Mouse (Mus musculus) heart, embryonic 11.5 days (tissue): ENCODE data around the gene Acr. TPM values are rescaled to one million over a fixed set of nuclear protein-coding genes. Genes with fewer than 3 reads are reported as not detected.

Experiments
- ATAC-seq: fragments of 200-750 bp; cut with Nextera tagmentation; replicated peaks from 2 replicates; pipeline ENCODE4 v1.8.0; 2017; ENCODE audit warnings: moderate library complexity; ENCODE audit not compliant: insufficient number of reproducible peaks, low FRiP score, low TSS enrichment
- H3K27ac ChIP-seq: fragments of 300-500 bp; sonication (generic); 2 replicates; pipeline ENCODE4 v1.5.1; 2014; ENCODE audit warnings: mild to moderate bottlenecking, low read depth, low read length
- H3K27me3 ChIP-seq: fragments of 300-500 bp; sonication (generic); 2 replicates; pipeline ENCODE4 v1.6.1; 2014; ENCODE audit warnings: mild to moderate bottlenecking, low read length, mixed read lengths; ENCODE audit not compliant: control insufficient read depth, insufficient read depth
- H3K36me3 ChIP-seq: fragments of 300-500 bp; sonication (generic); 2 replicates; pipeline ENCODE4 v1.6.1; 2014; ENCODE audit warnings: mild to moderate bottlenecking, low read length, moderate library complexity, mixed read lengths; ENCODE audit not compliant: control insufficient read depth, insufficient read depth
- H3K4me1 ChIP-seq: fragments of 300-500 bp; sonication (generic); 2 replicates; pipeline ENCODE4 v1.6.1; 2014; ENCODE audit warnings: low read length; ENCODE audit not compliant: control insufficient read depth, insufficient read depth
- H3K4me2 ChIP-seq: fragments of 300-500 bp; sonication (generic); 2 replicates; pipeline ENCODE4 v1.6.1; 2014; ENCODE audit warnings: mild to moderate bottlenecking, moderate library complexity
- H3K4me3 ChIP-seq: fragments of 300-500 bp; sonication (generic); 2 replicates; pipeline ENCODE4 v1.5.1; 2014; ENCODE audit warnings: low read depth, low read length
- H3K9ac ChIP-seq: fragments of 300-500 bp; sonication (generic); 2 replicates; pipeline ENCODE4 v1.6.1; 2014; ENCODE audit warnings: mild to moderate bottlenecking, low read depth, low read length, moderate library complexity
- H3K9me3 ChIP-seq: fragments of 300-500 bp; sonication (generic); replicated peaks from 2 replicates; pipeline ENCODE4 v1.6.1; 2016; ENCODE audit warnings: low read length; ENCODE audit not compliant: control insufficient read depth
- WGBS: fragments of 180-500 bp; shearing (Covaris S2); extraction: QIAGEN DNeasy Blood & Tissue Kit; methylation state at CpG from one replicate; pipeline ENCODE4 v1.1.7; 2014; ENCODE audit not compliant: insufficient replicate concordance; 5-methylcytosine and 5-hydroxymethylcytosine counted together
- polyA plus RNA-seq: library from polyadenylated mRNA; unstranded; fragments of >200 nt; fragmentation: Nextera tagmentation; extraction: Ambion mirVana; gene quantifications from 2 replicates; pipeline ENCODE4 v1.2.1, GENCODE M21; 2014

Acr gene
- polyA plus RNA-seq, 1 experiment from 2014 or later, result 0.20 TPM

DNA sequence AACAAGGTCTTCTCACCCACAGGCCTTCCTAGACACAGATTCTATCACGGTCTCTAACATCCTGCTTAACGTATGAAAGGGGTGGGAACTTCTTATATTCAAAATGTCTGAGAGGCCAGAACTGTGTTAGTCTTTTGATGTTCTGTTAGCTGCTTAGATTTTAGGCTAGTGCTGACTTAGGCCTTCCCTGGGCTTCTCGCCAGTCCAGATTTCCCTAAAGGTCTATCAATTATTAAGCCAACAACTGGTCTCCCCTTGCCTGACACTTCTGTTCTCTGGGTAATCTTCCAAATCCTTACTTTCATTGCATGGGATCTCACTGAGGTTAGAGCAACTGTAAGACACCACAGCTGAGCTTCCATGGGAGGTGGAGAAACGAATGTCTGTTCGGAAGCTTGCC lies 21.0 kb downstream of the Acr start:
- Histone ChIP-seq H3K4me1 (peaks cover 4% of the 10 kb centered on the region; the same call in 1 of the 2 replicates), H3K9ac (no peak overlapping the region), H3K27me3 (no peaks in the 10 kb centered on the region), H3K9me3 (no peaks in the 10 kb centered on the region), H3K36me3 (no peaks in the 10 kb centered on the region; the same call in 1 of the 2 replicates), H3K27ac (no peak overlapping the region), H3K4me3 (no peak overlapping the region), H3K4me2 (no peak overlapping the region)
- no peak for ATAC-seq
- WGBS, result 87% methylated on average over 5 of the region's 5 CpGs

DNA sequence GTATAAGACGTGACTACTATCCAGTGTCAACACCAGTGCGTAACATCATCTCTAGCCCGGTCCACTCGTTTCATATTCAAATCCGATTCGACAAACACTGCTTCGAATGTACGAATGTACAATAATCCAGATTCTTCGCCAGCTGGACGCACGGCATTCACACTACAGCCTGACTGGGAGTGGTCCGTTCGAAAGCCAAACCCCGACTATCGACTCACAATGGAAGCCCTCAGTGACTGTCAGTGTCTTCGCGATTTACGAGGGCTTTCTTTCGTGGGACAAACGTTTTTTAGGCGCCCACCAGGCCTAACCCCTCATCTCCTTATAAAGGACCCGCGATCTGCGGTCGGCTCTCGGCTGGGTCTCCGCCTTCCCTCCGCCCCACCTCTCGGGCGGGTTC lies 23.2 kb downstream of the Acr start:
- peak overlapping the region; percentile 15; the same call in 1 of the 2 replicates for H3K27ac ChIP-seq
- H3K4me1 ChIP-seq, result peaks cover 4% of the 10 kb centered on the region; the same call in 1 of the 2 replicates
- peak overlapping the region; percentile 75 for H3K9ac ChIP-seq
- no peaks in the 10 kb centered on the region; the same call in 1 of the 2 replicates for H3K36me3 ChIP-seq
- WGBS, result 4% methylated on average over 30 of the region's 30 CpGs
- H3K4me2 ChIP-seq, result peak overlapping the region; percentile 78
- peak overlapping the region; percentile 86 for H3K4me3 ChIP-seq
- H3K27me3 ChIP-seq, result no peaks in the 10 kb centered on the region
- peak; percentile 24; the same call in 1 of the 2 replicates for ATAC-seq
- no peaks in the 10 kb centered on the region for H3K9me3 ChIP-seq

DNA sequence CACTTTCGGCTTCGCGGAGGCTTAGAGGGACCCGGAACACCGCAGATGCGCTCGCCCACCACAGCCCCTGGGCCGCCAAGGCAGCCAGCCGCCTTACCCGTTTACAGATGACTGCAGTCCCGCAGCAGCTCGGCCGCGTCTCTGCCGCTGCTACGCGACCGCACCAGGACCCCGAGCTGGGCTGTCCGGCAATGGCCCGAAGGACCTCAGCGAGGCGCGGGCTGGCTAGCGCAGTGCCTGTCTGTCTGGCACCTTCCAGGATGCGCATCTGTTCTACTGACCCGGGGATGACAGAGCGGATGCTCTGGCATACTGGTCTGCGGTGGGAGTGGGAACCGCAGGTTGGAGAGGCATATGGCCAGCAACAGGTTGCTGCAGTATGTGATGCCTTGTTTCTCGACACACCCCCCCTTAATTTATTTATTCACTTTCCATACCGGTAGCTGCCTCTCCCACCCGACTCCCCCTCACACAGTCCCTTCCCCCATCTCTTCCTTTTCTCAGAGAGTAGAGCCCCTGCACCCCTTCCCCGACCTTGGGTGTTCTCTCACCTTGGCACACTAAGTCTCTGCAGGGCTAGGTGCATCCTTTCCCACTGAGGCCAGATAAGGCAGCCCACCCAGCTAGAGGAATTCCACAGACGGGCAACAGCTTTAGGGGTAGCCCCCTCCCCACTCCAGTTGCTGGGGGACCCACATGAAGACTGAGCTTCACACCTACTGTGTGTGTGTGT lies 23.8 kb downstream of the Acr start, which contains the start of gene Rabl2:
Gene Rabl2, minus strand, starts transcription at position 201 of the 733 bp plus-strand sequence.
- Histone ChIP-seq H3K9me3 (no peaks in the 10 kb centered on the region), H3K4me1 (peaks cover 4% of the 10 kb centered on the region; the same call in 1 of the 2 replicates), H3K4me3 (peak within 1 kb of the TSS; percentile 86), H3K36me3 (no peaks in the 10 kb centered on the region; the same call in 1 of the 2 replicates), H3K27me3 (no peaks in the 10 kb centered on the region), H3K9ac (peak within 1 kb of the TSS; percentile 75), H3K4me2 (peak within 1 kb of the TSS; percentile 78), H3K27ac (peak within 1 kb of the TSS; percentile 15; the same call in 1 of the 2 replicates)
- ATAC-seq, result peak; percentile 90
- under 1% methylated on average over 35 of the region's 35 CpGs for WGBS

DNA sequence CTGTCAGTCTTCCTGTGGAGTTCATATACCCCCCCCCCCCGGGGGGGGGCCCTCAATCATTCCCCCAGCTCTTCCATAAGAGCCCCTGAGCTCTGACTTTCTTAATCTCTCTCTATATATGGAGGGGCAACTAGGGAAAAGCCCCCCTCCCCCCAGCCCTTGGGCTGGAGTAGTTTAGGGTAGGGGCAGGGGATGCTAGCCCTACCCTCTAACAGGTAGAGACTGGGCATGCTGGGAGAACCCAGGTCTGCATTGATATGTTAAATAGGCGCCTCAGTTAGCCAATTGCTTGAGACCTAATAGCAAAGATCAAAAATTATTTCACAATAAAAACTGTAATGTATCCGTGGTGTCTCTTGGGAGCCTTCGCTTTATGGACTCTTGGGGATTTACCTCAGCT lies 24.4 kb downstream of the Acr start:
- no peaks in the 10 kb centered on the region; the same call in 1 of the 2 replicates for H3K36me3 ChIP-seq
- no peaks in the 10 kb centered on the region for H3K9me3 ChIP-seq
- H3K9ac ChIP-seq, result peak overlapping the region; percentile 75; the same call in 1 of the 2 replicates
- 42% methylated on average over 4 of the region's 4 CpGs for WGBS
- H3K4me3 ChIP-seq, result peak overlapping the region; percentile 86
- H3K27ac ChIP-seq, result no peak overlapping the region
- H3K4me1 ChIP-seq, result peaks cover 4% of the 10 kb centered on the region; the same call in 1 of the 2 replicates
- H3K4me2 ChIP-seq, result peak overlapping the region; percentile 78
- ATAC-seq, result no peak
- H3K27me3 ChIP-seq, result no peaks in the 10 kb centered on the region

DNA sequence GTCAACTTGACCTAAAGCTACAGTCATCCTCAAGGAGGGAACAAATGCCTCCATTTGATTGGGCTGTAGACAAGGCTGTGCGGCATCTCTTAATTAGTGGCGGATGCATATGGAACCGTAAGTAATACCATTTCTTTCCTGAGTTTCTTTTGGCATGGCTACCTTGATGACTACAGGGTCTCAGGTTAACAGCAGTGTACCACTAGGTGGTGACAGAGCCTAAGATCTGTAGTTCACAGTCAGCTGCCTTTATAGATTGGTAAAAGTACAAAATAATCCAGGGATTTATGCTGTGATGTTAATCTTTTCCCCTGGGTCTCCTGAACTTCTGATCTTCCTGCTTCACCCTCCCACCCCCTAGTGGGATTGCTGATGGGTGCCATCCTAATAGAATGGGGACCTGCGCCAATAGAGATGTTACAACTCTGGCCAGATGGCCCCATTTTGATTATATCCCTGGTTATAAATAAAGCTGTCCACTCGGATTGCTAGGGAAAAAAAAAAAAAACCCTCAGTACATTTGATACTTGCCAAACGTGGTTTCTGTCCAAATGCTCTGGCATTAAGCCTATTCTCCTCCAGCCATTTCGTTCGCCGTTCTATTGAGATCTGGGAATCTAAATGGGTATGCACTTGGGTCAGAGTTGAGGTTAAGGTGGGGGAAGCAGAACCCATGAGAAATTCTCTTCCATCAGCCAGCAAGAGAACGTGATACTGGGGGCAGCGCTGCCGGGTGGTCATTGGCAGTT lies 37.9 kb downstream of the Acr start:
- no peaks in the 10 kb centered on the region for H3K9me3 ChIP-seq
- no peak for ATAC-seq
- no peak overlapping the region for H3K4me2 ChIP-seq
- H3K9ac ChIP-seq, result no peak overlapping the region
- no peaks in the 10 kb centered on the region for H3K4me1 ChIP-seq
- no peaks in the 10 kb centered on the region for H3K27me3 ChIP-seq
- 79% methylated on average over 12 of the region's 12 CpGs for WGBS
- H3K4me3 ChIP-seq, result no peak overlapping the region
- no peak overlapping the region for H3K27ac ChIP-seq
- no peaks in the 10 kb centered on the region for H3K36me3 ChIP-seq

GRCm38 (mm10) chr15:89607480-89607879 lies 39.4 kb downstream of the Acr start:
- Histone ChIP-seq H3K27ac (no peak overlapping the region), H3K4me2 (no peak overlapping the region), H3K4me1 (no peaks in the 10 kb centered on the region), H3K36me3 (no peaks in the 10 kb centered on the region), H3K9me3 (no peaks in the 10 kb centered on the region), H3K4me3 (no peak overlapping the region), H3K27me3 (no peaks in the 10 kb centered on the region), H3K9ac (no peak overlapping the region)
- ATAC-seq, result no peak
- 80% methylated on average over 8 of the region's 8 CpGs for WGBS

DNA sequence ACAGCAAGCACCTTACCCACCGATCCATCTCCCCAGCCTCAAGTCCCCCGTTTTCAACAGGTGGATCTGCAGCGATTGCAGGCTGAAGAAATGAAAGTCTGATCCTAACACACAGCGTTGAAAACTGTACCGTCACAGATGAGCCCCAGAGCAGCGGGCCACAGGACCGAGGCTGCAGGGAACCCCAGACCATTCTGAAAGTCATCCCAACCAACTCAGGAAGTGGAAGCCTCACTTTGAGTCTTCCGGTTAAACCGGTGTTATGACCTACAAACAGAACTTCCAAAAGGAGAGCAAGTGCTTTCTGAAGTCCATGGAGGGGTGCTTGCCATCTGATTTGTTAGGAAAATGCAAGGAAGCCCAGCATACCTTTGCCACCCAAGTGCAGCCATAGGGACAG lies 39.8 kb downstream of the Acr start:
- no peak overlapping the region for H3K27ac ChIP-seq
- no peak overlapping the region for H3K4me3 ChIP-seq
- WGBS, result 72% methylated on average over 9 of the region's 9 CpGs
- H3K9me3 ChIP-seq, result no peaks in the 10 kb centered on the region
- H3K36me3 ChIP-seq, result no peaks in the 10 kb centered on the region
- H3K9ac ChIP-seq, result no peak overlapping the region
- no peak for ATAC-seq
- no peaks in the 10 kb centered on the region for H3K4me1 ChIP-seq
- H3K4me2 ChIP-seq, result no peak overlapping the region
- H3K27me3 ChIP-seq, result no peaks in the 10 kb centered on the region

- Histone ChIP-seq H3K4me1 (no peaks in the 10 kb centered on the region), H3K27me3 (no peaks in the 10 kb centered on the region), H3K36me3 (no peaks in the 10 kb centered on the region), H3K4me3 (no peak overlapping the region), H3K9me3 (0 out of 2 replicates have a peak, but pooled peaks cover 4% of the 10 kb centered on the region), H3K9ac (no peak overlapping the region), H3K4me2 (no peak overlapping the region), H3K27ac (no peak overlapping the region)
- 73% methylated on average over 12 of the region's 12 CpGs for WGBS
- 0 out of 2 replicates have a peak, but pooled peaks have one; percentile 22 for ATAC-seq
These were observed 54.3 kb downstream of the Acr start for GRCm38 (mm10) chr15:89622312-89622958.
